Mouse (Mus musculus) urinary bladder, postnatal 36 days (tissue): ENCODE data around the gene Tmem260.

Source experiments
- DNase-seq, 2 experiments: peaks; one replicate each; pipeline ENCODE4 v3.0.0; 2022; ENCODE audit warnings: low spot score in 2 of 2, mixed read lengths in 1 of 2

Gene Tmem260

DNA sequence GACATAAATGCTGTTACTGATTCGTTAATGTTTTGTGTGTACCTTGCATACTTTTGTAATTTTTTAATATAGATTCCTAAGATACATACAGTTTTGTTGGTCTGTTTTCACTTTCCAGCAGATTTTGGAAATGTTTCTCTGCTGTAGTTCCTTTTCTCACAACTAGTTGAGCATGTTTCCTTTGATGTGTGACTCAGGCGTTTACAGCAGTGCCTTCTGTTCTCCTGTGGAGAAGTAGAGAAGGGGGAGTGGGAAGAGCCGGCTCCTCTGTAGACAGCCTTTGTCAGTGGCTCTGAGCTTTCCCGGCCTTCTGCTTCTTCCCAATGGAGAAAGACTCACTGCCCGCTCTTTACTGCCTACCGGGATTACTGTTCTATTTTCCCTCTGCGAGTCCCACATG lies 35.7 kb downstream of the Tmem260 start:
- DNase-seq = no peak

DNA sequence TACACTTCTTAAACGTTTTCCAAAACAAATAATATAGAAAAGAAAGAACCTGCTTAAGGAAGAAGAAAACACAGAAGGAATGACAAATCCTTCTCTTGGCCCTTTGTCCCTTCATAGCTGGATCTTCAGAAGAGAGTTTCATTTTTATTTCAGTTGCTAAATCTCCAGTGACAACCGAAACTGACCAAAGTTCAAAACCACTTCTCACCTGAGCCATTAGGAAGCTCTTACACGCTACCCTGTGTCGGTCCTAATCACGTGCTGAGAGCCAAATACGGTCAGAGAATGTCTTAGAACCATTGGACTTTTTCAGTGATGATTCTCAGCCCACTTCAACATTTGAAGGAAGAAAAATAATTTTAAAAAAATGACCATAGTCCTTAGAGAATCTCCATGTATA lies 36.8 kb downstream of the Tmem260 start:
- no peak for DNase-seq

GRCm38 (mm10) chr14:48493896-48494295 lies 48.0 kb downstream of the Tmem260 start:
- DNase-seq = peak in 1 of 2 experiments; percentile 8

GRCm38 (mm10) chr14:48502573-48502972 lies 56.6 kb downstream of the Tmem260 start:
- no peak for DNase-seq

GRCm38 (mm10) chr14:48503691-48504565 lies 58.0 kb downstream of the Tmem260 start:
- DNase-seq = no peak

DNA sequence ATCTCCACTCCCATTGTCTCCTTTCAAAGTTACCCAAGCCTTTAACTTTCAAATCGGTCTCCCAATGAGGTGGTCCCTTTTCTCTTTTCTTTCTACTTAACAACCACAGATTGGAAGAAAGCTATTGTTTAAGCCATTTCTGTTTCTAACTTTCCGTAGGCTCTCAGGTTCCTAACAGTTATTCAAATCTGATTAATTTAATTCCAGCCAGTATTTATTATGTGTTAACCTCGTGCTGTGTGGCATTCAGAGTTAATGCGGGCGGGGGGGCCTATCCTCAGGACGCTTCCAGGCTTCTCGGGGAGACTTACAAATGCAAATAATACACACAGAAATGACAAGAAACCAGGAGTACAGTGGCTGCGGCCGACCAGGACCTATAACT lies 58.6 kb downstream of the Tmem260 start:
- DNase-seq = no peak

DNA sequence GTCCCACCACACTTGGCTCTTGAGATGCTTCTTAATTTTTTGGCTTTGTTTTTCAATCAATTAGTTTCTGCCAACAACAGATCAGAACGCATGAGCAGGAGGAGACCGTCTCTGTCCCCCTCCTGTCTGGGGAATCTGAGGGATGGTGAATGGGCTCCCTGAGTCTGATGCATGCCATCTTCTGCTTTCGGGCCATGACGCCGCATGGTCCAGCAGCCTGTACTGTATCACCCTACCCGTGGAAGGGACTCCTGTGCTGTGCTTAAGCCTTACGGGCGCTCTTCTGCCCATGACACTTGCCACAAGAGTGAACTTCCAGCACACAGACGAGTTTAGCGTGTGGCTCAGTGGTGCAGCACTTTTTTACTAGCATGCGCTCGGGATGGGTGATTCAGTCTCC lies 59.7 kb downstream of the Tmem260 start:
- no peak for DNase-seq

DNA sequence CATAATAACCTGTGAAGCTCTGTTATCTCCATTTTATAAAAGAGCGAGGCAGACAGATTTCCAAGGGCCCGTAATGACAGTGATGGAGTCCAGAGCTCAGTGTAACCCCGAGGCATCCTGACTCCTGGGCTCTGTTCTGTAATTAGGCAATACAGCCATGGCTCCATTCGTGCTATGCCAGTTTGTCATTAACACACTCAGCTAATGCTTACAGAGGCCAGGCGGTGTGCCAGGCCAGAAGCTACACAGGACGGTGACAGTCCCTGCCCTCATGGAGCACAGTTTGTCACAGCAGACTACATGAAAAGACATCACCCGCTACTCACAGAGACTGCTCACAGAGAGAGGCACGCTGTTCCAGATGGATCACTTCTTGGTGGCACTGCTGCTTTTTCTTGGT lies 61.5 kb downstream of the Tmem260 start:
- no peak for DNase-seq

- no peak for DNase-seq
These were observed 63.2 kb downstream of the Tmem260 start for GRCm38 (mm10) chr14:48509131-48509530.

DNA sequence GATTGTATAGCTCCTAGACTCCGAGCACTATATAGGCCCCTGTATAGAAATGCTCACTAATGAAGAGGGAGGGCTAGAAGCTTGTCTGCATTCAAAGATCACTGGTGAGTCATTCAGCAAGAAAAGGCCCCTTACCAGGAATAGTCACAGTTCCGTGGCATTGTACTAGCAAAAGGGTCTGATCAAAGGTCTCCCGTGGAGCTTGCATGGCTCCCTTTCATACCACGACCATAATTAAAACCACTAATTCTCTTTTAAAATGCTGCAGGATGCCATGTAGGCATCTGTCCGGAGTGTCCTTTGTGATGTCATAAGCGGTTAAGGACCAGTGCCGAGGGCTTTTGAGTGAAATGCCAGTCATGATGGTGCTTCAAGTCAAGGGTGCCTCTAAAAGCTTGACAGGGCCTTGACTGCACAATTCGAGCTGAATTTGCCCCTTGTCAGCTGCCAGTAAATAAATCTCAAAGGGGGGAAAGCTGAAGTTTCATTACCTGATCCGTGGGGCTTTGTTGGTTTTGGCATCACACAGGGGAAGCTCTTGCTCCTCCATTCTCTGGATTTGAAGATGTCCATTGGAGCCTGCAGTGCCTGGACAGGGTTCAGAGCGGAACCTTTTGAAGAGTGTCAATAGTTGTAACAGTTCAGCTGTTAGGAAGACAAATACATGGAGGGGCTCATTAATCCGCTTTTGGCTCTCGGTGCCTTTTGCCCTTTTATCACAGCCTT lies 67.3 kb downstream of the Tmem260 start:
- DNase-seq = no peak

DNA sequence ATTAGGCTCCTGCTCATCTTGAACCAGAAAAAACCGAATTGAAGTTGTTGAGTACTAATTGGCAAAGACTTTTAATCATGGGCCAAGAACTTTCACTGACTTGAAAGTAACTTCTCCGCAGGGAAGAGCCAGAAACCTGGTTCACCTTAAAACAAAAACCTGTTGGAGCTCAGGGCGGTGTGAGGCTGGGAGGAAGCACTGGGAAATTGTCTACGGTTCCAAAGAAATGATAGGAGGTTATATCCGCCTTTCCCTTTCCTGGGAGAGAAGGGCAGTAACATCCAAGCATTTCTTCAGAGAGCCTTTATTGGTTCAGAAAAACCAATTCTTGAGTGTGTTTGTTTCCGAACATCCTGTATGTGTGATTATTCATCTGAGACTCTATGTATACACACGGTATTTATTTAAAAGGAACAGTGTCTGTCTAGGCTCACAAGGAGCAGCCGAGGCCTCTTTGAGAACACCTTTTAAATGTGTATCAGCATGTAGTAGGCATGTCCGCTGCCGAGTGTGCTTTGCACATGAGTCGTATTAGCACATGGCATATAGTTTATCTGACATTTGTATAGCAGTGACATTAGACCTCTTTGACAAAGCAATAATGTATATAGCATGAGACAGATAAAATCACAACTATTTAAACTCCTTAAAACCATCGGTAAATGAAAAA lies 68.0 kb downstream of the Tmem260 start:
- DNase-seq = no peak

DNA sequence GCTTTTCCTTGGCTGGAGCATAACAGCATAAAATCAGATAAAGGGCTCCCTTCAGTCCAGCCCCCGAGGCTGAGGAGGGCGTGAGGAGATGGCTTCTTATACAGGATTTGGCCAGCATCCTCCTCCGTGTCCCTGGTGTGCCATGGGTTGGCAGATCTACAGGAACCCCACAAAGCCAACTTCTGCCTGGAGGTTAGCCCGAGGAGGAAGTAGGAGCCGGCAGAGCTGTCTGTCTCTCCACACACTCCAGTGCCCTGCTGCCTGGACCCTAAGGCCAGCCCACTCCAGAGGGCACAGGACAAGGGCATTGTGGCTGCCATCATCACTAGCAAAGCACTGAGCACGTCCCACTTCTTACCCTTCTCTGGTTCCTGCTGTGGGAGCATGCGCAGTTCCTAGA lies 68.7 kb downstream of the Tmem260 start:
- no peak for DNase-seq

DNA sequence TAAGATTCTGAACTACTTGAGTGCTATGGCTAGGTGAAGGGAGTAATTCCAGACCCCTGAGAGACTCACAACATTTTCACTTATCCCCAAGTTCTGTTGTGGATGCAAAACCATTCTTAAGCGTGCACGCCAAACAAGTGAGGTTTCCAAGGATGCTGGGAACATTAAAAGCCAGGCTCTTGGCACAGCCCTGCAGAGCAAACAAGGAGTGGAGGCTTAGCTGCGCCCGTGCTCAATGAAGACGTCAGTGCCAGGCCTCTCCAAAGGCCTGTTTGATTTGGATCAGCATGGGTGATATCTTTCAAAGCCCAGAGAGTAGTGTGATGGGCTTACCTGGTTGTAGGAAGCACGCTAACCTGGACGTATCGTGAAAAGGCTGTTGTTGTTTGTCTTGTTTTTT lies 69.6 kb downstream of the Tmem260 start:
- DNase-seq = no peak

DNA sequence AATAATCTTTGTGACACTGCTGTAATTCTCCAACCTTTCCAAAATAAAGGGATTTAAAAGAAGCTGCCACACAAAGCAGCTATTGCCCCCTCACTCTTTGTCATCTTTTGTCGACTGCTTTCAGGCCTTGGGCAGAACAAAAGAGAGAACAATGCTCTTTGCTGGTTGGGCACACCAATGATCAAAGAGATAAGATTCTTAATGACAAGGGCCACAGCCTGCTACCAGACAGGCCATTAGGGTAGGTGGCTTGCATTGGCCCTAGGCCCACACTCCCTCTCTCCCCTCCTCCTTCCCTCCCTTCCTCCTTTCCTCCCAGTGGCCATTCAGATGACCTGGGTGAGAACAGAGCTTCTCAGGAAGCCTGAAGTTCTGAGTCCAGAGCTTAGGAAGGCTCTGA lies 77.4 kb downstream of the Tmem260 start:
- DNase-seq = no peak

- DNase-seq = peak in 1 of 2 experiments; percentile 11
These were observed 78.2 kb downstream of the Tmem260 start for GRCm38 (mm10) chr14:48524135-48524534.

DNA sequence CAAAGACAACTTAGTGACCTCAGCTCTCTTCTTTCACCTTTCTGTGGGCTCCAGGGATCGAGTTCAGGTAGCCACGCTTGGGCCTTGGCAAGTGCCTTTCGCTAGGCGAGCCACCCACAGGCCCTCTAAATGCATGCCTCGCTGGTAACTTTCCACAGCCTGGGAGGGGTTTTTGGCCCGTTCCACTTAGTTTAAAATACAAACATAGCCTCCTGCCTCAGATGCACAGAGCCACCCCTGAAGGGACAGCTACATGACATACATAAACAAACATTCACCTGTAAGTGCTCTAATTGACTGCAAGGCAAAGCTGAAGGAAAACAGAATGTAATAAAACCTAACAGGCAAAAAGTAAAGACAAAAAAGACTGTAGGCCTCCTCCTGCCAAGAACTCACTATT lies 79.1 kb downstream of the Tmem260 start:
- no peak for DNase-seq

DNA sequence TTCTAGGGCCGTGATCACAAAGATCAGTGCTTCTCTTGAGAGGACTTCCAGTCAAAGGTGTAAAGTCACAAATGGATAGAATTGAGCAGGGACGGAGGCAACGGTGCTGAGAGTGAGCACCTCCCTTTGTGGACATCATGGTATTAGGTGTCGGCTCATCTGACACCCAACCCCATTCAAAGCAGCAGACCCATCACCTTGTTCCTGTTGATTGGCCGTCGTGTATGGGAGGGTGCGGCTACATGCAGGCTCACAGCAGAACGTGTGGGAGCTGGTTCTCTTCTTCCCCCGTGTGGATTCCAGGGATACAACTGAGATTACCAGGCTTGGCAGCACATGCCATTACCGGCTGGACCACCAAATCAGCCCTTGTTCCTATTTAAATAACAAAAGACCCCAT lies 84.7 kb downstream of the Tmem260 start:
- no peak for DNase-seq

DNA sequence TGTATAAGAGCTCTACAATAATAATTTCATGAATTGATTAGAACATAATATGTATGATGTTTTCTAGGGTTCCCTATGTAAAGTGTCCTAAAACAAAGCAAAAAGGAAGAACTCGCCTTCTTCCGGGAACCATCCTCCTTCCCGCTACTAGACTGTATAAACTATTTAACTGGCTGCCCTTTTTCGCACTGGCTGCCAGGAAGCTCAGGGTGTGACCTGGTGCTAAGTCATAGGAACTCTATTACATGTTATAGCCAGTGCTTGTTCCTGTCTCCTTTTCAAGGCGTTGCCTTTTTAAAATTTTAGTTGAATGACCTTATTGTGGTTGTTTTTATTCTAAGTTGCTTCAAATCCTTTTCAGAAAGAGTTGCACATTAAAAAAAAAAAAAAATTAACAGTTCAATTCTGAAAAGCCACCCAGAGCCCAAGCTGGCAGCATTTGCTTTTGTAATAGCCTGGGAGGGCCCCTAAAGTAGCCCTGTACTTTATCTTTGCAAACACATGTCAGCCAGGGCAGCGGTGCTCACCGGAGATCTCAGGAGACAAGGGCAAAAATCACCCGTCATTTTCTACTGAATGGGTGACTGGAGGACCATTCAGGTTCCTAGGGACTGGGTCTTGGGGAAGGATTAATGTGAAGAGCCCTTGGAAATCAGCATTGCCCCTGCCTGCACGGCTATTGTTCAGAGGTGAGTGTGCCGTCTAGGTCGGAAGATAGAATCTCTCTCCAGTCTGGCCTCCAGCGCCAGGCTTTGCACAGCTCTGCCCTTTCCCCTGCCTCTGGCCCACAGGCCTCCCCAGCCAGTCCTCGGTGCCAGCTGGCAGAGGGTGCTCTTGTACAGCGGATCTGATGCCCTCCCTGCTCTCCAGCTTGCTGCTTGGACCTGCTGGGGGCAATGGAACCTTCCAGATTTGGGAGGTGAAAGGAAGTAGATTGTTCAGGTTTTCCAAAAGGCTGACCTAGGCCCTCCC lies 92.2 kb downstream of the Tmem260 start:
- DNase-seq = peak in 1 of 2 experiments; percentile 51

- no peak for DNase-seq
These were observed 99.2 kb downstream of the Tmem260 start for GRCm38 (mm10) chr14:48545166-48545565.

- no peak for DNase-seq
These were observed 100.1 kb downstream of the Tmem260 start for GRCm38 (mm10) chr14:48546009-48546408.

DNA sequence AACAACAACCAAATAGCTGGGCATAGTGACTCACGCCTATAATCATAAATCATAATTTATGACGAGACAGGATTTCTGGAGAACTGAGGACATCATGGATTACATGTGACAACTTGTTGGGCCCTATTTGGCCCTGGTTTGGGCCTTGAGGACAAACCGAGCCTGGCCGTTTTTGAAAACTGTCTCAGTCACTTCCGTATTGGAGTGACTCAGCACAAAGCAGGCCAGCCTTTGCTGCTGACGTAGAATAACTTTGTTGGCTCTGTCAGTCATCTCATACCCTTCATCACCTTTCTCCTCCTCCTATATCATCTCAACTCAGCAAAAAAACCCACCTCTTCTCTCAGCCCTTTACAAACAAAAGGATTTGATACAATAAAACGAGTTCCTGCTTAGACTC lies 103.8 kb downstream of the Tmem260 start:
- DNase-seq = no peak
